24 mouse cellular contexts compared by ENCODE assay signal in the genomic region with DNA sequence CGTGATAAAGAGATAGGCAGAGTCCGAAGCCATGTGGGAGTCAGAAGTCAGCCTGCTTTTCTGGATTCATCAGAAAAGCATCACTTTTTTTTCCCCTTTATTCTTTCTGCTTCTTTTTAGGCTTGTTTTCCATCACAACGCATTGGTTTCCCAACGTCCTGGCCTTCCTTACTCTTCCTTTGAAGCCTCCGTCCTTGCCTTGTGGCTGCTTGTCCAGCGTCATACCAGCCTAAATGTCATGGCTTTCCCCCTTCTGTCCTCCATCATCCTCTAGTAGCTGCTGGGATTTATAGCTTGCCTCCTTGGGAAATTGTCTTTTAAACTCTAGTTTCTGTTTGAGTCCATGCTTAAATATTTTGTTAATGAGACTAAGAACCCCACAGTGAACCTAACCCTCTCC.
"Had no signal": no experiment of that assay in that cellular context is flagged by ENCODE, and none has a peak within 500 bp of the region (broad histone marks: within the 10 kb centered on the region; RNA-seq: fewer than 3 reads in every experiment).

No protein-coding gene starts in this region.

- H3K9ac ChIP-seq: kidney, embryonic 15.5 days; limb, embryonic 13.5 days; liver, embryonic 12.5 days; liver, embryonic 15.5 days; lung, embryonic 15.5 days; midbrain, embryonic 12.5 days; midbrain, embryonic 15.5 days; neural tube, embryonic 12.5 days; neural tube, embryonic 15.5 days had no signal

- H3K36me3 ChIP-seq: kidney, embryonic 15.5 days; limb, embryonic 10.5 days; limb, embryonic 13.5 days; liver, embryonic 12.5 days; liver, embryonic 15.5 days; lung, embryonic 15.5 days; midbrain, embryonic 12.5 days; midbrain, embryonic 15.5 days; neural tube, embryonic 12.5 days; neural tube, embryonic 15.5 days had no signal

- ATAC-seq: liver, embryonic 12.5 days; midbrain, embryonic 15.5 days had no signal

- H3K9me3 ChIP-seq: kidney, embryonic 15.5 days; limb, embryonic 10.5 days; limb, embryonic 13.5 days; liver, embryonic 12.5 days; liver, embryonic 15.5 days; lung, embryonic 15.5 days; midbrain, embryonic 12.5 days; midbrain, embryonic 15.5 days; neural tube, embryonic 12.5 days; neural tube, embryonic 15.5 days had no signal

- H3K4me2 ChIP-seq: kidney, embryonic 15.5 days; limb, embryonic 13.5 days; liver, embryonic 12.5 days; liver, embryonic 15.5 days; lung, embryonic 15.5 days; midbrain, embryonic 12.5 days; midbrain, embryonic 15.5 days; neural tube, embryonic 12.5 days; neural tube, embryonic 15.5 days had no signal

- DNase-seq: kidney, postnatal 10 days; kidney, postnatal 36 days; liver; lung, adult 18-20 months; lung, postnatal 10 days; lung, postnatal 36 days; right cerebral cortex, adult 18-20 months; right cerebral cortex, postnatal 14 days; right cerebral cortex, postnatal 4 days; thymus, adult 2 months; thymus, postnatal 14 days; thymus, postnatal 4 days had no signal

- H3K4me1 ChIP-seq: liver, embryonic 12.5 days; liver, embryonic 15.5 days; megakaryocyte, embryonic 14.5 days had no signal

- H3K4me3 ChIP-seq: kidney, embryonic 15.5 days; limb, embryonic 10.5 days; limb, embryonic 13.5 days; liver, embryonic 12.5 days; liver, embryonic 15.5 days; lung, embryonic 15.5 days; megakaryocyte, embryonic 14.5 days; midbrain, embryonic 12.5 days; midbrain, embryonic 15.5 days; neural tube, embryonic 12.5 days; neural tube, embryonic 15.5 days had no signal

- H3K27me3 ChIP-seq: kidney, embryonic 15.5 days; limb, embryonic 13.5 days; liver, embryonic 12.5 days; liver, embryonic 15.5 days; lung, embryonic 15.5 days; midbrain, embryonic 15.5 days; neural tube, embryonic 12.5 days; neural tube, embryonic 15.5 days had no signal

- H3K27ac ChIP-seq: kidney, embryonic 15.5 days; limb, embryonic 10.5 days; limb, embryonic 13.5 days; liver, embryonic 12.5 days; liver, embryonic 15.5 days; lung, embryonic 15.5 days; midbrain, embryonic 12.5 days; midbrain, embryonic 15.5 days; neural tube, embryonic 12.5 days; neural tube, embryonic 15.5 days; stomach, postnatal 0 days had no signal
